Mouse (Mus musculus): ENCODE data around the gene 4930579F01Rik. TPM values are rescaled to one million over a fixed set of nuclear protein-coding genes. Genes with fewer than 3 reads are reported as not detected.

The 4930579F01Rik gene
- total and polyA plus RNA-seq, 3 experiments = not detected

GRCm38 (mm10) chr3:138162553-138163183 is 31.0 kb downstream of the 4930579F01Rik start:
- dilution Hi-C loops (cut with MboI; ENCODE audit: extremely low pct_ligation_motif_present, extremely low pct_unique_long_range_greater_than_20kb, low sequenced_read_pairs) (no loop called here), in situ Hi-C loops (cut with MboI; ENCODE audit: low pct_ligation_motif_present, low pct_unique_long_range_greater_than_20kb, low sequenced_read_pairs) (no loop called here)
- Histone ChIP-seq H3K4me1 (ENCODE audit: control insufficient read depth in 1 of 2, insufficient read depth in 2 of 2) (peaks cover 5 to 17% of the 10 kb centered on the region in 2 experiments), H3K36me3 (replicated peaks in 1 of 2; ENCODE audit: control insufficient read depth in 1 of 2, insufficient read depth in 1 of 2, low read length in 1 of 2) (peaks cover 11 to 19% of the 10 kb centered on the region in 2 experiments), H3K4me3 (replicated peaks in 1 of 3; ENCODE audit: low read depth in 2 of 3, low read length in 2 of 3, poor library complexity in 1 of 3) (no peak overlapping the region), H3K27ac (ENCODE audit: insufficient read depth, low read depth) (no peak overlapping the region), H3K4me2 (ENCODE audit: insufficient read depth, low read depth, poor library complexity, severe bottlenecking) (peak overlapping the region; percentile 41), H3K9ac (ENCODE audit: insufficient read depth, low read depth) (no peak overlapping the region), H3K27me3 (replicated peaks) (no peaks in the 10 kb centered on the region), H3K9me3 (replicated peaks; ENCODE audit: low read length) (no peaks in the 10 kb centered on the region), H3K79me2 (replicated peaks; ENCODE audit: control insufficient read depth, extremely low read depth, insufficient read depth, poor library complexity, severe bottlenecking) (no peaks in the 10 kb centered on the region)
- TF ChIP-seq NELFE (IDR thresholded peaks at IDR 0.05; ENCODE audit: low read depth, low read length) (no peak), GABPA (IDR thresholded peaks at IDR 0.05; ENCODE audit: insufficient replicate concordance, low read depth, low read length) (no peak), MXI1 (IDR thresholded peaks at IDR 0.05; ENCODE audit: low read depth, low read length) (peak; percentile 62; the same call in 1 of the 2 replicates), CHD2 (IDR thresholded peaks at IDR 0.05; ENCODE audit: low read length) (peak; percentile 47; the same call in 1 of the 2 replicates)
- DNase-seq (ENCODE audit: extremely low read depth) = peak; percentile 59

DNA sequence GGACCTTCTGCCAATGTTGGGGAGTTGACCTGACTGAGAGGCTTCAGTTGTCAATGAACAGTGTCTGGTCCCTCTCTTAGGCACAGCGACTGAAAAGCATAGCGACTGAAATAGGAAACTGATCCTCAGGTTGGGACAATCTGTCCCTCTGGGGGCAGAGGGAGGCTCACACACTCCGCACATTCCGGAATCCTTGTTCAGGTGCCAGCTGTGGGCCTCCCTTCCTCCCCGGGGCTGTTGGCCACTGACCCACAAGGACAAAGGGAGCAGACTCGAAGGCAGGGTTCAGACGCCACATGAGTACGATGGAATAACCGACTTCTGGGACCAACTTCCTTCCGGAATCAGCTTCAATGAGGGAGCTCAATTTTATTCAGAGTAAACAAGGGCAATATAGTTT is 32.0 kb downstream of the 4930579F01Rik start:
- no peak for TF ChIP-seq ZNF384 (IDR thresholded peaks at IDR 0.05; ENCODE audit: low read depth, low read length)
- no peak for TF ChIP-seq USF1 (IDR thresholded peaks at IDR 0.05; ENCODE audit: low read depth, low read length)
- TF ChIP-seq IRF4 (IDR thresholded peaks at IDR 0.05; ENCODE audit: low read depth, low read length) = no peak
- TF ChIP-seq SIN3A (IDR thresholded peaks at IDR 0.05; ENCODE audit: low read length) = no peak
- TF ChIP-seq MEF2A (IDR thresholded peaks at IDR 0.05; ENCODE audit: borderline replicate concordance, low read depth, low read length) = no peak
- no peak for TF ChIP-seq ZC3H11A (IDR thresholded peaks at IDR 0.05; ENCODE audit: low read depth, low read length)
- TF ChIP-seq ETS1 (conservative IDR thresholded peaks at IDR 0.05; ENCODE audit: low read depth, low read length) = no peak
- TF ChIP-seq ELF1 (IDR thresholded peaks at IDR 0.05; ENCODE audit: low read depth, low read length) = no peak
- no peak for TF ChIP-seq E2F4 (IDR thresholded peaks at IDR 0.05; ENCODE audit: insufficient replicate concordance, low read depth, low read length)
- no peak for TF ChIP-seq KAT2A (IDR thresholded peaks at IDR 0.05; ENCODE audit: insufficient replicate concordance, low read length)
- TF ChIP-seq NRF1 (IDR thresholded peaks at IDR 0.05; ENCODE audit: low read depth, low read length) = no peak
- TF ChIP-seq ZKSCAN1 (IDR thresholded peaks at IDR 0.05; ENCODE audit: borderline replicate concordance, low read depth, low read length) = no peak
- TF ChIP-seq TBP (conservative IDR thresholded peaks at IDR 0.05; ENCODE audit: low read depth, low read length) = no peak
- no peaks in the 10 kb centered on the region for H3K79me2 ChIP-seq (replicated peaks; ENCODE audit: control insufficient read depth, extremely low read depth, insufficient read depth, poor library complexity, severe bottlenecking)
- in situ Hi-C loops (cut with MboI; ENCODE audit: low pct_ligation_motif_present, low pct_unique_long_range_greater_than_20kb, low sequenced_read_pairs) = no loop called here
- H3K9ac ChIP-seq (ENCODE audit: insufficient read depth, low read depth) = no peak overlapping the region
- no peaks in the 10 kb centered on the region for H3K9me3 ChIP-seq (replicated peaks; ENCODE audit: low read length)
- DNase-seq (ENCODE audit: extremely low read depth) = no peak
- peaks cover 16 to 26% of the 10 kb centered on the region in 2 experiments for H3K36me3 ChIP-seq (replicated peaks in 1 of 2; ENCODE audit: control insufficient read depth in 1 of 2, insufficient read depth in 1 of 2, low read length in 1 of 2)
- H3K4me1 ChIP-seq (ENCODE audit: control insufficient read depth in 1 of 2, insufficient read depth in 2 of 2) = peaks cover 5 to 17% of the 10 kb centered on the region in 2 experiments
- no peak overlapping the region for H3K27ac ChIP-seq (ENCODE audit: insufficient read depth, low read depth)
- no peak overlapping the region for H3K4me3 ChIP-seq (replicated peaks in 1 of 3; ENCODE audit: low read depth in 2 of 3, low read length in 2 of 3, poor library complexity in 1 of 3)
- dilution Hi-C loops (cut with MboI; ENCODE audit: extremely low pct_ligation_motif_present, extremely low pct_unique_long_range_greater_than_20kb, low sequenced_read_pairs) = no loop called here
- no peak overlapping the region for H3K4me2 ChIP-seq (ENCODE audit: insufficient read depth, low read depth, poor library complexity, severe bottlenecking)
- H3K27me3 ChIP-seq (replicated peaks) = no peaks in the 10 kb centered on the region
